Mouse (Mus musculus): ENCODE results near the gene Pde6d.

- TF ChIP-seq TAL1 (IDR thresholded peaks at IDR 0.05; ENCODE audit: low read length) (no peak), GATA1 (IDR thresholded peaks at IDR 0.05; ENCODE audit: low read length) (no peak)
Observed at GRCm38 (mm10) chr1:86571941-86572340, 10.5 kb downstream of the Pde6d start.

Measured in erythroblast, embryonic 14.5 days (primary cell).